Mouse (Mus musculus) lung, embryonic 14.5 days (tissue): ENCODE measurements at regions not wholly inside any gene's neighbourhood (a gene's known extent, or its start where the extent isn't known, plus 50 kb on each side); places are given as distances from the start of the nearest gene placed in this dataset. TPM values are rescaled to one million over a fixed set of nuclear protein-coding genes. Genes with fewer than 3 reads are reported as not detected.
A peak's percentile ranks its signal among the peaks of the same experiment; 100 is the strongest.

Experiments
- ATAC-seq: fragments of 200-750 bp; cut with Nextera tagmentation; 2 replicates; pipeline ENCODE4 v1.8.0; 2017; ENCODE audit warnings: mild to moderate bottlenecking, moderate TSS enrichment, moderate library complexity; ENCODE audit not compliant: insufficient read depth
- DNase-seq: peaks from one replicate; pipeline ENCODE4 v3.0.0-alpha.2; 2015
- H3K27ac ChIP-seq: fragments of 300-500 bp; sonication (generic); 2 replicates; pipeline ENCODE4 v1.5.1; 2014; ENCODE audit warnings: low read depth, mild to moderate bottlenecking, moderate library complexity
- H3K27me3 ChIP-seq: fragments of 300-500 bp; sonication (generic); 2 replicates; pipeline ENCODE4 v1.6.1; 2014; ENCODE audit warnings: low read length, control low read depth; ENCODE audit not compliant: insufficient read depth
- H3K36me3 ChIP-seq: fragments of 300-500 bp; sonication (generic); 2 replicates; pipeline ENCODE4 v1.6.1; 2014; ENCODE audit warnings: control low read depth; ENCODE audit not compliant: insufficient read depth
- H3K4me1 ChIP-seq: fragments of 300-500 bp; sonication (generic); 2 replicates; pipeline ENCODE4 v1.6.1; 2014; ENCODE audit warnings: antibody characterized with exemption, control low read depth; ENCODE audit not compliant: insufficient read depth
- H3K4me2 ChIP-seq: fragments of 300-500 bp; sonication (generic); 2 replicates; pipeline ENCODE4 v1.6.1; 2014; ENCODE audit warnings: mild to moderate bottlenecking
- H3K4me3 ChIP-seq: fragments of 300-500 bp; sonication (generic); 2 replicates; pipeline ENCODE4 v1.5.1; 2014; ENCODE audit warnings: low read depth, low read length
- H3K9ac ChIP-seq: fragments of 300-500 bp; sonication (generic); 2 replicates; pipeline ENCODE4 v1.6.1; 2014
- H3K9me3 ChIP-seq: fragments of 300-500 bp; sonication (generic); 2 replicates; pipeline ENCODE4 v1.6.1; 2016; ENCODE audit warnings: low read depth, low read length, control low read depth
- CTCF ChIP-seq: IDR thresholded peaks from 2 replicates; pipeline ENCODE4 v1.5.1; 2016; ENCODE audit warnings: antibody characterized with exemption, low read depth
- WGBS: fragments of 180-500 bp; shearing (Covaris S2); extraction: QIAGEN DNeasy Blood & Tissue Kit; methylation state at CpG from one replicate; pipeline ENCODE4 v1.1.7; 2014; 5-methylcytosine and 5-hydroxymethylcytosine counted together
- microRNA-seq: library from miRNA; unstranded; fragments of <30 nt; microRNA quantifications from one replicate; pipeline ENCODE4, GENCODE M21; 2016; ENCODE audit warnings: borderline number of aligned reads

DNA sequence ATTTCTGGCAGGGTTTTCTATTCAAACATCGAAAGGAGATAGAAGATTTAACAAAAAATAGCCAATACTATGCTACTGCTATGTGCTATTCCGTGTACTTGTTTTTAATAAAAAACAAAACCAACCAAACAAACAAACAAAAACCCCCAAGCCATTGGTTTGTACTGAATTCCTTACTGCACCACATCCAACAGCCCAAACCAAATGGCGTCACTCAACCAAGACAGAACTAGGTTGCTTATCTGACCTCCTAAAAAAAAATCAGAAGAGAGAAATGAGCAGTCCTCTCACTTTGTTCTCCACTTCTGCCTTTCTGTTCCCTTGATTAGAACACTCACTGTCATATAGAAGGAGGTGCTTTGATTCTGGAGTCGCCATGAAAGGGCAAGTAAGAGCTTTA is 68.6 kb upstream of the Klf7 start:
- no peak overlapping the region for H3K27ac ChIP-seq
- no peaks in the 10 kb centered on the region for H3K9me3 ChIP-seq
- no peaks in the 10 kb centered on the region for H3K36me3 ChIP-seq
- H3K9ac ChIP-seq: no peak overlapping the region
- H3K4me1 ChIP-seq: no peaks in the 10 kb centered on the region
- H3K4me2 ChIP-seq: no peak overlapping the region
- 70% methylated on average over 4 of the region's 4 CpGs for WGBS
- H3K4me3 ChIP-seq: no peak overlapping the region
- no peak for TF ChIP-seq CTCF
- H3K27me3 ChIP-seq: no peaks in the 10 kb centered on the region
- ATAC-seq (no peak), DNase-seq (no peak)

DNA sequence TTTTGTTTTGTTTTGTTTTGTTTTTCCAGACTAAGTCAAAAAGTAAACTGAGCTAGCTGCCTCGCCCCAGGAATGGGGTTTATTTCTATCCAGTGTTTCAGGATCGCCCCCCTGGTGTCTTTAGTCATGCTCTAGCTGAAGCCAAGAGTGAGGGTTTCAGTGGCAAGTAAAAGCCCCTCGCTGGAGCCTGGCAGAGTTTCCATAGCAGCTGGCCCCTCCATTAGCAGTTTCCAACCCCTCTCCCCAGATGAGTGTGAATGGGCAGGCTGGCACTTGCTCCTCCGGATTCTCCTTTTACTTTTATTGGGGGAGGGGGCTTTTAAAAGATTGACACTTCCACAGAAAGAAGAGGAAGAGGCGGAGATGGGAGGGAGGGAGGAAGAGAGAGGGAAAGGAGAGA is 68.0 kb upstream of the Klf7 start:
- no peaks in the 10 kb centered on the region for H3K36me3 ChIP-seq
- no peaks in the 10 kb centered on the region for H3K4me1 ChIP-seq
- no peak overlapping the region for H3K4me3 ChIP-seq
- H3K9me3 ChIP-seq: no peaks in the 10 kb centered on the region
- WGBS: 20% methylated on average over 5 of the region's 5 CpGs
- TF ChIP-seq CTCF: no peak
- H3K27ac ChIP-seq: no peak overlapping the region
- H3K4me2 ChIP-seq: no peak overlapping the region
- H3K9ac ChIP-seq: no peak overlapping the region
- H3K27me3 ChIP-seq: no peaks in the 10 kb centered on the region
- DNase-seq: no peak
- no peak for ATAC-seq

DNA sequence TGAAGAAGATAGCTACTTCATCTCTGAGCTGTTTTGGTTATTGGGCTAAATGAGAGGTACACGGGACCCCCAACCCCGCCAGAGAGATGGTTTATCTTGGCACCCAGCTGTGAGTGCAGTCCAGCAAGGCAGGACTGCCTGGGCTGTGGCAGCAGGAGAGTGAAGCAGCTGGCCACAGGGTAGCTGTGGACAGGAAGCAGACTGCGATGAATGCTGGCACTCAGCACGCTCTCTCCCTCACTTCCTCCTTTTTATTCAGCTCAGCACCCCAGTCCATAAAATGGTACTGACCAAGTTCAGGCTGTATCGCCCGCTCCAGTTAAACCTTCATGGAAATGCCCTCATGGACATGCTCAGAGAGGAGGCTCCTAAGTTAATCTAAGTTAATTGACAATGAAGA is 67.4 kb upstream of the Klf7 start:
- H3K4me1 ChIP-seq: no peaks in the 10 kb centered on the region
- no peak overlapping the region for H3K4me2 ChIP-seq
- H3K9me3 ChIP-seq: no peaks in the 10 kb centered on the region
- DNase-seq (peak; percentile 46), ATAC-seq (no peak)
- 29% methylated on average over 6 of the region's 6 CpGs for WGBS
- H3K9ac ChIP-seq: no peak overlapping the region
- H3K4me3 ChIP-seq: no peak overlapping the region
- no peak for TF ChIP-seq CTCF
- no peaks in the 10 kb centered on the region for H3K27me3 ChIP-seq
- H3K36me3 ChIP-seq: no peaks in the 10 kb centered on the region
- H3K27ac ChIP-seq: no peak overlapping the region

DNA sequence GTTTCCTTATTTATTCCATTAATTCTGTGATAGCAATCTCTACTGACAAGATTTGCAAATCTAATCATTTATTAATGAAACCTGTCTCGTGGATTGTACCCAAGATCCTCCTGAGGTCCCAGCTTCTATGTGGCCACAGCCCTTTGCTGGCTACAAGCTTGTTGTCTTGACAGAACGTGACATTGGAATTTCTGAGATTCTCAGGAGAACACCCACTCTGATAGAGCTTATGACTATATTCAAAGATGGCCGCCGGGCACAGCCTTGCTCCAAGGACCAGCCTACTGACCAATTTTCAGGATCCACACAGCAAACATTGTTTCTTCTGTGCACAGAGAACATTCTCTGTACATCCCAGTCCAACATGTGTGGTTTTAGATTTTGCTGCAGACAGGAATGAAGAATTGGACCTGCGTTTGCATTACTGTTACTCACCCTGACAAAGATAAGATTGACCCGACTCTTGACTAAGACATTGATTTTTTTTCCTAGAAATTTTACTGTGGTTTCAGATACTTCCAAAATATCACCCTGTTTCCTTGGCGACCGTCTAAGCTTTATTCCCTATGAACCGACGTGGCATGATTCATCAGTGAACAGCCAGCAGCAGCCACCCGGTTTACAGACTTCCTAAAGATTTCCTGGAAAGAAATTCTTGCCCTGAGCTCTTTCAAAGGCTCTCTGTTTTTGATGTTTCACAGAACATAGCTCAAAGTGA is 65.9 kb upstream of the Klf7 start:
- Histone ChIP-seq H3K9ac (no peak overlapping the region), H3K9me3 (no peaks in the 10 kb centered on the region), H3K27ac (no peak overlapping the region), H3K36me3 (no peaks in the 10 kb centered on the region), H3K4me3 (no peak overlapping the region), H3K27me3 (no peaks in the 10 kb centered on the region), H3K4me1 (no peaks in the 10 kb centered on the region), H3K4me2 (no peak overlapping the region)
- ATAC-seq (no peak), DNase-seq (no peak)
- no peak for TF ChIP-seq CTCF
- 67% methylated on average over 11 of the region's 11 CpGs for WGBS

DNA sequence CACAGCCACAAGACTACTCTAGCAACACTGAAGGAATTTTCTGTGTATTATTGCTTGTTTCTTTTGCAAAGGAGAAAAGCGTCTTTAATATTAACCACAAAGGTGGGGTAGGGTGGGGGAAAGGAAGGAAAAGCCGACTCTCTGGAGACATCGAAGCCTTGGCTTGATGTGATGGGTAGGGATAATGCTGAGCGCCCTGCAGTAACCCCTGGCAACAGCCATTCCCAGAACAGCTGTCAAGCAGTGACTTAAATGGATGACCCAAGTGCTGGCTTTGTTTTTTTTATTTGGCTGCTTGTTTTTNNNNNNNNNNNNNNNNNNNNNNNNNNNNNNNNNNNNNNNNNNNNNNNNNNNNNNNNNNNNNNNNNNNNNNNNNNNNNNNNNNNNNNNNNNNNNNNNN is 51.6 kb upstream of the Klf7 start:
- TF ChIP-seq CTCF: no peak
- H3K27ac ChIP-seq: no peak overlapping the region
- ATAC-seq: no peak

DNA sequence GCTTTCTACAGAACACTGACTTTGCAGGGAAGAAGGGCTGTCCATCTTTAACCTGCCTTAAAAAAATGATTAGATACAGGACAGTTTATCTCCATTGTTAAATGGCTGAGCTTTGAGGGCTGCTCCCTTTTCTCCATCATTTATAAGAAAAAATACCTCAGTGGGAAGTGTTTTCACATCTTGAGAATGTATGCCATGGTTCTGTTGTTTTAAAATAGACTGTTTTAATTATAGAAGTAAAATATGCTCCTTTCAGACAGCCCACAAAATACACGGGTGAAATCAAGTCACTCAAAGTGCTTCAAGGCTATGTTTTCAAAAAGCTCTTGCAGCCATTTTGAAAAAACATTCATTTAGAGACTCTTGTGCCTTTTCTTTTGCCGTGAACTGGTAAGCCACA is 50.0 kb upstream of the Klf7 start:
- no peak for TF ChIP-seq CTCF
- H3K4me2 ChIP-seq: no peak overlapping the region
- no peaks in the 10 kb centered on the region for H3K27me3 ChIP-seq
- no peak overlapping the region for H3K27ac ChIP-seq
- H3K4me3 ChIP-seq: no peak overlapping the region
- no peaks in the 10 kb centered on the region for H3K36me3 ChIP-seq
- no peaks in the 10 kb centered on the region for H3K4me1 ChIP-seq
- 65% methylated on average over 2 of the region's 2 CpGs for WGBS
- H3K9ac ChIP-seq: no peak overlapping the region
- DNase-seq (no peak), ATAC-seq (no peak)
- H3K9me3 ChIP-seq: no peaks in the 10 kb centered on the region

More for the DNA sequence above, 51.6 kb upstream of the Klf7 start:
- Histone ChIP-seq H3K36me3 (no peaks in the 10 kb centered on the region), H3K4me3 (no peak overlapping the region), H3K27me3 (no peaks in the 10 kb centered on the region), H3K4me2 (no peak overlapping the region), H3K9ac (no peak overlapping the region), H3K9me3 (no peaks in the 10 kb centered on the region), H3K4me1 (no peaks in the 10 kb centered on the region)
- DNase-seq: no peak
- WGBS: 32% methylated on average over 4 of the region's 4 CpGs

Small RNA genes lying in the stretch of these regions (microRNA-seq; reads per million reads assigned to microRNA genes)
- gene Gm25748: not detected
